Mouse (Mus musculus): ENCODE measurements at regions not wholly inside any gene's neighbourhood (a gene's known extent, or its start where the extent isn't known, plus 50 kb on each side); places are given as distances from the start of the nearest gene placed in this dataset.

DNA sequence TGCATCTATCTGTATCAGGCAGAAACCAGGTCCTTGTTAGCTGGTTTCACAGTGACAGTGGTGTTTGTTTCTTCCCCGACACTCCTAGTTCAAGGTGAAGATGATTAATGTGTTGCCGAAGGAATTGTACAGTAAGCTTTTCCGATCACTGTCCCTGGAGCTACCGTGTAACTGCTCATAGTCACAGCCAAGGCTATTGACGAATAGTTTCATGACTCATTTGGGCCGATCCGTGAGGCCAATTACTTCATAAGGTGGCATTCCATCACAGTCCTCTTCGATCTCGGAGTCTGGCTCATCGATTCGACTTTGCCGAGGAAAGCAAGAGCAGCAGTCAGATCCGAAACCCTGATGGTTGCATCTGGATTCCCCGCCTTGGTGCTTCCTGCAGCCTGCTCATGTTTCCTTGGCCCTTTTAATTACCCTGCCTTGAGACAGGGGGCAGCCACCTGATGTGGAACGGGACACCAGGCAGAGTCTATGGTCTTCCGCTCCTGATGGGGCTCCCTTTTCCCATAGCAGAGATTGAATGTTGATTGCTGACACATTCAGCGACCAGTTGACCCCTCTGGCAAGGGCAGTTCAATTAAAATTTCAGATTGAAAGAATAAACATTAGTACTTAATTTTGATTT lies 441.7 kb upstream of the Cdh4 start:
- Histone ChIP-seq H3K27me3 (no peaks in the 10 kb centered on the region), H3K36me3 (no peaks in the 10 kb centered on the region), H3K27ac (replicated peaks) (no peak overlapping the region), H3K9me3 (no peaks in the 10 kb centered on the region), H3K9ac (replicated peaks) (no peak overlapping the region), H3K4me3 (no peak overlapping the region), H3K4me2 (replicated peaks) (no peak overlapping the region), H3K4me1 (no peaks in the 10 kb centered on the region)
- no peak for ATAC-seq (replicated peaks)
- WGBS, result 85% methylated on average over 17 of the region's 17 CpGs

DNA sequence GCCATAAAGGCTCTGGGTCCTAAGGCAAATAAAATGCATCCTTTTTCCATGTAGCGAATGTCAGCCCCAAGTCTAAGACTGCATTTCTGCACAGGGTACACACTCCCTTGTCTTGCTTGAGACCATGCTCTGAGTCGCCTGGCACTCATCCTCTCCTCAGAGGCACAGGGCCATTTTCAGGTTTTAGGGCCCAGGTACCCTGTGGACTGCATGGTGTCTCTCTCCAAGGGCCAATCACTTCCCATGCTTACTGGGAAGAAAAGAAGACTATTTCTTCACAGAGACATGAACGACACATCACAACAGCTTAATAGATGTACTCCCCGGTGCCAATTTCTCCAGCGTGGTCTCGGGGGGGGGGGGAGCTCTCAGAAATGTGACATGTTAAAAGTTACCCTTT lies 434.5 kb upstream of the Cdh4 start:
- H3K36me3 ChIP-seq, result no peaks in the 10 kb centered on the region
- no peak for ATAC-seq (replicated peaks)
- no peak overlapping the region for H3K4me2 ChIP-seq (replicated peaks)
- H3K27ac ChIP-seq (replicated peaks), result no peak overlapping the region
- no peak overlapping the region for H3K9ac ChIP-seq (replicated peaks)
- H3K4me1 ChIP-seq, result no peaks in the 10 kb centered on the region
- H3K4me3 ChIP-seq, result no peak overlapping the region
- WGBS, result 72% methylated on average over 6 of the region's 6 CpGs
- no peaks in the 10 kb centered on the region for H3K27me3 ChIP-seq
- H3K9me3 ChIP-seq, result no peaks in the 10 kb centered on the region

DNA sequence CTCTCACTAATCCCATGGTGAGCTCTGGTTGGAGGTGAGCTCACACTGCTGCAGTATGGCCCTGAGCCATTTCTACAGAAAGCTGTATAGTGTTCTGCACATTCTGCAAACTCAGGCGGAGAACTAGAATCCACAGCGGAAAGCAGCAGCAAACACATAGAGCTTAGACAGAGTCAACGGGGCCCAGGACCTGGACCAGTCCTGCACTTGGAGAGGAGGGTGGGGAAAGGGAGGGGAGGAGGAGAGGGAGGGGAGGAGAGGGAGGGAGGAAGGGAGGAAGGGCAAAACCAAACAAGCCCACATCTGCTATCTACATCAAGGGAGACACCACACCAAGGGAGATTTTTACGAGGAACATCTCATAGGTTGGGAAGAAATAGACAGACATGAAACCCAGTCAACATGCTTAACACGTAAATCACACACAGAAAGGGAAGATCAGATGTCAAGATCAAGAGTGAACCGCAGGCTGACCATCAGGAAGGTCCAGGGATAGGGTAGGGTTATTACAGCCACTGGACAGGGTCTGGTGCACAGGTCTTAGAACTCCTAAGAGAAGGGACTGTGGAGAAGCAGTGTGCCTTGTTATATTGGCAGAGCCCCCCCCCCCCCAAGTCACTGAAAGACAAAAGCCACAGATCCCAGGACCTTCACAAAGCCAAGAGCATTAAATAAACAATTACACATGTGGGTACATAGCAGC lies 428.2 kb upstream of the Cdh4 start:
- Histone ChIP-seq H3K36me3 (no peaks in the 10 kb centered on the region), H3K4me2 (replicated peaks) (no peak overlapping the region), H3K4me3 (no peak overlapping the region), H3K27ac (replicated peaks) (no peak overlapping the region), H3K4me1 (no peaks in the 10 kb centered on the region), H3K9ac (replicated peaks) (no peak overlapping the region), H3K27me3 (no peaks in the 10 kb centered on the region), H3K9me3 (no peaks in the 10 kb centered on the region)
- WGBS, result 86% methylated on average over 6 of the region's 6 CpGs
- no peak for ATAC-seq (replicated peaks)

DNA sequence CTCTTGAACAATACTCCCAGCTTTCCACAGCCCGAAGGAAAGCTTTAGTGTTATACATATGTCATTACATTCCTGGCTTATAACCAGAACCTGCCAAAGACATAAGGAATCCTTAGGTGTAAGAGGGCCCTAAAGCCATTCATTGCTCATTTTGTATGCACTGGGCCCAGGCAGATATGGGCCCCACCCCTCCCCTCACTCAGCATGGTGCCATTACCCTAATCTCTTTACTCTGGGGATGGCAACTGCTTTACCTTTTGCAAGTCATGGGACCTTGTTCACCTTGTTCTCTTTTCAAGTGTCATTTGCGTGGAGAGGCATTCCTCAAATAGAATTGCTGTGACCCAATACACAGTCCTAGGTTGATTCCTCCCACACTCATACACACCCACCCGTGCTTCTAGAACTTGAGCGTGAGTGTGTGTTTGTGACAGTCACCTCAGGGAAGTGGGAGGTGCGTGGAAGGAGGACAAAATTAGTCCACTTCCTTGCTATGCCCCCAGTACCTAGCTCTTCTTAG lies 419.5 kb upstream of the Cdh4 start:
- peaks cover 5% of the 10 kb centered on the region; the same call in 1 of the 2 replicates for H3K4me1 ChIP-seq
- no peak overlapping the region for H3K27ac ChIP-seq (replicated peaks)
- H3K36me3 ChIP-seq, result no peaks in the 10 kb centered on the region
- no peaks in the 10 kb centered on the region for H3K27me3 ChIP-seq
- H3K9ac ChIP-seq (replicated peaks), result no peak overlapping the region
- WGBS, result 61% methylated on average over 5 of the region's 5 CpGs
- ATAC-seq (replicated peaks), result no peak
- H3K9me3 ChIP-seq, result no peaks in the 10 kb centered on the region
- no peak overlapping the region for H3K4me3 ChIP-seq
- H3K4me2 ChIP-seq (replicated peaks), result no peak overlapping the region

DNA sequence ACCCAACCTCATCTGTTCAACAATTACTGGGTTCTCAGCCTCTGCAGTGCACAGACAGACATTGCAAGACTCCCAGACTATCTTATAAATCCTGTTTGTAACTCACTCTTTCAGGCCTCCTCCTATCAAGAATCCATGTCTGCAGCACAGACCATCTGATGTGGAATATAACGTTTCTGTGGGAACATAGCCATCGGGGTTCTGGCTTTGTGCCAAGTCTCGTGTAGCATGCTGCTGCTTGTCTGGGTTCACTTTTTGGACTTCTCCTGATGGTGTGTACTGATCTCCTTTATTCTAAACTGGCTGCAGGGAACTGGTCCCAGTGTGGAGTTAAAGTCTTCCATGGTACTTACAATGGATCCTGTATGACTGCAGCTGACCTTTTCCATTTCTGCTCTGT lies 418.0 kb upstream of the Cdh4 start:
- no peaks in the 10 kb centered on the region for H3K36me3 ChIP-seq
- 26% methylated on average over 3 of the region's 3 CpGs for WGBS
- H3K4me1 ChIP-seq, result peaks cover 5% of the 10 kb centered on the region; the same call in 1 of the 2 replicates
- no peaks in the 10 kb centered on the region for H3K27me3 ChIP-seq
- no peak overlapping the region for H3K4me3 ChIP-seq
- no peak overlapping the region for H3K4me2 ChIP-seq (replicated peaks)
- no peak overlapping the region for H3K27ac ChIP-seq (replicated peaks)
- 0 out of 2 replicates have a peak, but pooled peaks have one; percentile 19 for ATAC-seq (replicated peaks)
- no peaks in the 10 kb centered on the region for H3K9me3 ChIP-seq
- H3K9ac ChIP-seq (replicated peaks), result no peak overlapping the region

DNA sequence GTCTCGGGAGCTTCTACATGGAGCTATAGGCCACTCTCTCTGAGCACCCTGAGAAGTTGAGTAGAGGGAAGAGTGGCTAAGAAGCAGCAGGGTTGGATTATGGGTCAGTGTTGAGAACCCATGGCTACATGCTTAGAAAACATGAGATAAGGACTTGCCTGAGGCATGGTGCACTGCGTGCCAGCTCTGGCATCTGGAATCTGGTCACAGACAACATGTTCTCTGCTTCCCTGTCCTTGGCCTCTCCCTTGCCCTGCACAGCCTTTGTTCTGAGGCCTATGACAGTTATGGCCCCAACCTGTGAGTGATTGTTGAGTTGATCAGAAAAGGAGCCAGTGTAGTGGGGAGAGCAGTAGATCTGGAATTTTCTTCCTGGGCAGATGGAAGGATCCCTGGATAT lies 409.1 kb upstream of the Cdh4 start:
- ATAC-seq (replicated peaks), result no peak
- Histone ChIP-seq H3K27me3 (no peaks in the 10 kb centered on the region), H3K9me3 (no peaks in the 10 kb centered on the region), H3K4me2 (replicated peaks) (no peak overlapping the region), H3K36me3 (no peaks in the 10 kb centered on the region), H3K9ac (replicated peaks) (no peak overlapping the region), H3K4me1 (peaks cover 13% of the 10 kb centered on the region), H3K4me3 (no peak overlapping the region), H3K27ac (replicated peaks) (no peak overlapping the region)
- WGBS, result 94% methylated on average over 2 of the region's 2 CpGs

DNA sequence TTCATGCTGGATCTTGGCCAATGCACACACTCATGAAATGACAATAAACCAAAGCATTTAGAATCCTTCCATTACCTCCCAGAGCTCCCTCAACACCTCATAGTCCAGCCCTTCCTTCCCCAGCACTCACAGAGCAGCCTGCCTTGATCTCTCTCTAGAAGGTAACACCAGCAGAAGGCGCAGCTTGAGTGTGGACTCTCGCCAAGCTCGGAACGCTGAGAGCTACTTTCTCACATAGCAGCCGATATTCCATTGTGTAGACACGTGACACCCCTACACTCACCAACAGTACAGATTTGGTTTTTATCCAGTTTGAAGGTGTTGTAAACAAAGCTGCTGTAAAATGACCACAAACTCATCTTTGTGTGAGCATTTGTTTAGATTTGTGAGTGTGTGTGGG lies 406.8 kb upstream of the Cdh4 start:
- no peak overlapping the region for H3K4me3 ChIP-seq
- 36% methylated on average over 6 of the region's 6 CpGs for WGBS
- H3K27ac ChIP-seq (replicated peaks), result peak overlapping the region; percentile 9
- H3K4me2 ChIP-seq (replicated peaks), result no peak overlapping the region
- H3K4me1 ChIP-seq, result peaks cover 13% of the 10 kb centered on the region
- H3K9me3 ChIP-seq, result no peaks in the 10 kb centered on the region
- no peak overlapping the region for H3K9ac ChIP-seq (replicated peaks)
- no peaks in the 10 kb centered on the region for H3K27me3 ChIP-seq
- no peaks in the 10 kb centered on the region for H3K36me3 ChIP-seq
- peak; percentile 85 for ATAC-seq (replicated peaks)

DNA sequence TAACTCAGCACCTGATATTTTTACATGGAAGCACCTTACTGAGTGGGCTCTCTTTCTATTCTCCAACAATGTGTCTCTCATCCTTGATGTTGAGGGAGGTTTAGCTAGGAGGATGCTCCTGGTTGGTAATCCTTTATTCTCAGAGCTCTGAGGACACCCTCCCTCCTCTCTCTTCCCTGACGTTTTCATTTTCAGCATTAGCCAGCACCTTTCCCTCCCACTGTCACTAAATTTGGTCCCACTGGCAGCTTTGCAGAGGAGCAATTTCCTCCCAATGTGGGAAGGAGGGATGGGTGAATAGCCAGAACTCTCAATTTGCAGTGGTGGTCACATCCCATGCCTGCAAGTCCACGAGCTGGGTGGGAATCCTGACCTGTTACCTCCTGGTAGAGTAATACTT lies 402.5 kb upstream of the Cdh4 start:
- 63% methylated on average over 2 of the region's 2 CpGs for WGBS
- no peak for ATAC-seq (replicated peaks)

DNA sequence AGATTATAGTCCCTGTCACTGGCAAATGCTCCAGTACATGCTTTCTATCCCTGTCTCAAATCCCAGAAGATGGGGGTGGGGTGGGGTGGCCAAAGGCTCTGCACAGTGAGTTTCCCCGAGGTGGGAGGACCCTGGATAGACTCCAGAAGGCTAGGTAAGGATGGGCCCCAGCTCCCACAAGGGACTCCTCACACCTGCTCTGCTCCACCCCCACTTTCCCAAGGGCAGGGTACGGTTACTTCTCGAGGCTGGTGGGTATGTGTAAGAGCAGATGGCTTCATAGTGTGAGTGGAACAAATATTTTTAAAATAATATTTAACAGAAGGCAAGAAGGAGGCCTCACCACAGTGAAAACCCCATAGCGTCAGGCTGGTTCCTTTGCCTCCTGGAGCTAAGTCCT lies 398.6 kb upstream of the Cdh4 start:
- H3K9me3 ChIP-seq, result no peaks in the 10 kb centered on the region
- H3K4me3 ChIP-seq, result no peak overlapping the region
- 65% methylated on average over 4 of the region's 4 CpGs for WGBS
- no peak for ATAC-seq (replicated peaks)
- no peak overlapping the region for H3K4me2 ChIP-seq (replicated peaks)
- H3K36me3 ChIP-seq, result no peaks in the 10 kb centered on the region
- no peaks in the 10 kb centered on the region for H3K27me3 ChIP-seq
- H3K4me1 ChIP-seq, result peaks cover 10% of the 10 kb centered on the region
- no peak overlapping the region for H3K9ac ChIP-seq (replicated peaks)
- H3K27ac ChIP-seq (replicated peaks), result no peak overlapping the region

More for the DNA sequence above, 402.5 kb upstream of the Cdh4 start:
- Histone ChIP-seq H3K27ac (replicated peaks) (no peak overlapping the region), H3K4me3 (no peak overlapping the region), H3K4me1 (peaks cover 13% of the 10 kb centered on the region), H3K9me3 (no peaks in the 10 kb centered on the region), H3K4me2 (replicated peaks) (no peak overlapping the region), H3K27me3 (no peaks in the 10 kb centered on the region), H3K36me3 (no peaks in the 10 kb centered on the region), H3K9ac (replicated peaks) (no peak overlapping the region)

DNA sequence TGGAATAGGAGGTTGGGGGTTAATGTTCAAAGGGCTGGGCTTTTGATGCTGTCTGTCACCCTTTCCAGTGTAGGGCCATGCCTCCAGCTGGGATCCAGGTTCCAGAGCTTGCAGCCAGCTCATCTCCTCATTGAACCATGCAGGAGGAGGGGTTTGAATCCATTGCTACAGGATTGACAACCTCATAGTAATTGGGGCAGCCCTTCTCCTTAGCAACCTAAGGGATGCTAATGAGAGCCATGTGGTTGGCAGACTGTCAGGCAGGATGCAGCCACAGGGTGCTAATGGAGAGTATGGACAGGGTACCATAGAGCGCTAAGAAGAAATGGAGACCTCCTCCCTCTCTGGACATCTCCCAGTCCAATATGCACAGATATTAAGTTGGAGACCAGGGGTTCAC lies 396.9 kb upstream of the Cdh4 start:
- Histone ChIP-seq H3K4me3 (no peak overlapping the region), H3K4me2 (replicated peaks) (no peak overlapping the region), H3K27ac (replicated peaks) (no peak overlapping the region), H3K9ac (replicated peaks) (no peak overlapping the region), H3K36me3 (no peaks in the 10 kb centered on the region), H3K4me1 (peaks cover 10% of the 10 kb centered on the region), H3K9me3 (no peaks in the 10 kb centered on the region), H3K27me3 (no peaks in the 10 kb centered on the region)
- ATAC-seq (replicated peaks), result peak; percentile 94
- 17% methylated on average over 1 of the region's 1 CpGs for WGBS

DNA sequence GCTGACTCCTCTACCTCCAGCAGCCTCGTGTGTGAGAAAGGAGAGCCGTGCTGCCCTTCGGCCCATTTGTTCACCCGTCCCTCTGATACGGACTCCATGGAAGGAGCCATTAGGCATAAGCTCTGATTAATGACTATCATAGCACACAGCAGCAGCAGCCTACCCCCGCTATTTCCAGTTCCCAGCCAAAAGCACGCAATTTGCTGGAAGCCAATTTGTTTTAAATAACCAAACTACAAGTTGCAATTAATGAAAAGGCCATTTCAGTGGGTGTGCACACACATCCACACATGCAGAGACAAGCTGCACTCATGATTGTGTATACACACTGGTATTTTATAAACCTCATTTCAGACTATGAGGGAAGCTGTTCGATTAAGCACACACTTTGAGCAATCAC lies 387.8 kb upstream of the Cdh4 start:
- H3K9me3 ChIP-seq, result no peaks in the 10 kb centered on the region
- ATAC-seq (replicated peaks), result no peak
- H3K36me3 ChIP-seq, result no peaks in the 10 kb centered on the region
- WGBS, result 47% methylated on average over 8 of the region's 8 CpGs
- no peak overlapping the region for H3K4me3 ChIP-seq
- H3K4me2 ChIP-seq (replicated peaks), result no peak overlapping the region
- 0 out of 2 replicates have a peak, but pooled peaks cover 7% of the 10 kb centered on the region for H3K4me1 ChIP-seq
- H3K27ac ChIP-seq (replicated peaks), result peak overlapping the region; percentile 40; the same call in 1 of the 2 replicates
- no peak overlapping the region for H3K9ac ChIP-seq (replicated peaks)
- H3K27me3 ChIP-seq, result no peaks in the 10 kb centered on the region

DNA sequence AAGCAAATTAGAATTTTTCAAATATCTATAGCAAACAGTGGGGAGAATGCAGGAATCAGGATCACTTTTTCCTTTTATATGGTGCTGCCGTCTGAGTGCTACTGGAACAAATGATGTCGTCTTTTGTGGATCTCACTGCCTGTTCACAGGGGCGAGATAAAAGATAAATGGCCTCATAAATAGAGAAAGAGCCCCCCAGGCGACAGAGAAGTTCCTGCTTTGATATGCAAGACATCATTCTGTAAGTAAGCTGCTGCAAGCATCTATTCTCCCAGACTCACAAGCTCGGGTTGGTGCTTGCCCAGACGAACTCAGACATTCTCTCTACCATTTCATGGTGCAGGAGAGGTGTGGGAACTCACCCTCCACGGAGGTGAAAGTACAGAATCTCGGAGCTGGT lies 377.6 kb upstream of the Cdh4 start:
- Histone ChIP-seq H3K36me3 (no peaks in the 10 kb centered on the region), H3K4me2 (replicated peaks) (no peak overlapping the region), H3K27ac (replicated peaks) (no peak overlapping the region), H3K27me3 (no peaks in the 10 kb centered on the region), H3K9ac (replicated peaks) (no peak overlapping the region), H3K4me3 (no peak overlapping the region), H3K4me1 (no peaks in the 10 kb centered on the region), H3K9me3 (no peaks in the 10 kb centered on the region)
- no peak for ATAC-seq (replicated peaks)
- WGBS, result 32% methylated on average over 8 of the region's 8 CpGs
